Mouse (Mus musculus) kidney, adult 2 months (tissue): Measurements from ENCODE around the gene Gas6.

ENCODE experiments used
- CTCF ChIP-seq: fragments of 200-500 bp; conservative IDR thresholded peaks from 2 replicates; pipeline ENCODE4 v1.5.1; 2011; ENCODE audit warnings: low read depth, mild to moderate bottlenecking, control low read depth, low read length, moderate library complexity, mixed read lengths; ENCODE audit not compliant: insufficient read depth, insufficient read length
- POLR2A ChIP-seq: fragments of 200-500 bp; IDR thresholded peaks from one replicate; pipeline ENCODE4 v1.6.1; 2011; ENCODE audit warnings: low read depth, low read length, control low read depth

GRCm38 (mm10) chr8:13451747-13452277 is 42.5 kb downstream of the Gas6 start:
- TF ChIP-seq CTCF (no peak), POLR2A (no peak)
